Mouse (Mus musculus) neural tube, embryonic 12.5 days (tissue): ENCODE measurements around the gene Igsf21. TPM values are rescaled to one million over a fixed set of nuclear protein-coding genes. Genes with fewer than 3 reads are reported as not detected.

ENCODE experiments used
- ATAC-seq: fragments of 200-750 bp; cut with Nextera tagmentation; 2 replicates; pipeline ENCODE4 v1.8.0; 2017; ENCODE audit warnings: low read depth, mild to moderate bottlenecking, moderate TSS enrichment, moderate library complexity; ENCODE audit not compliant: low FRiP score
- H3K27ac ChIP-seq: fragments of 300-500 bp; sonication (generic); 2 replicates; pipeline ENCODE4 v1.5.1; 2016
- H3K27me3 ChIP-seq: fragments of 300-500 bp; sonication (generic); replicated peaks from 2 replicates; pipeline ENCODE4 v1.6.1; 2016; ENCODE audit warnings: mild to moderate bottlenecking
- H3K36me3 ChIP-seq: fragments of 300-500 bp; sonication (generic); 2 replicates; pipeline ENCODE4 v1.6.1; 2016; ENCODE audit warnings: mild to moderate bottlenecking
- H3K4me1 ChIP-seq: fragments of 300-500 bp; sonication (generic); 2 replicates; pipeline ENCODE4 v1.6.1; 2016
- H3K4me2 ChIP-seq: fragments of 300-500 bp; sonication (generic); replicated peaks from 2 replicates; pipeline ENCODE4 v1.6.1; 2016; ENCODE audit warnings: mild to moderate bottlenecking
- H3K4me3 ChIP-seq: fragments of 300-500 bp; sonication (generic); 2 replicates; pipeline ENCODE4 v1.5.1; 2016
- H3K9ac ChIP-seq: fragments of 300-500 bp; sonication (generic); 2 replicates; pipeline ENCODE4 v1.6.1; 2016; ENCODE audit warnings: mild to moderate bottlenecking
- H3K9me3 ChIP-seq: fragments of 300-500 bp; sonication (generic); 2 replicates; pipeline ENCODE4 v1.6.1; 2016; ENCODE audit warnings: mild to moderate bottlenecking
- WGBS: fragments of 180-500 bp; shearing (Covaris S2); methylation state at CpG from one replicate; pipeline ENCODE4 v1.1.7; 2016; 5-methylcytosine and 5-hydroxymethylcytosine counted together
- polyA plus RNA-seq: library from polyadenylated mRNA; unstranded; fragments of >200 nt; fragmentation: Nextera tagmentation; extraction: Ambion mirVana; gene quantifications from 2 replicates; pipeline ENCODE4 v1.2.1, GENCODE M21; 2016

The Igsf21 gene
- polyA plus RNA-seq, 1 experiment from 2014 or later, result 25.5 TPM

GRCm38 (mm10) chr4:140023833-140024232, 222.8 kb downstream of the Igsf21 start:
- no peaks in the 10 kb centered on the region for H3K9me3 ChIP-seq
- H3K4me3 ChIP-seq, result no peak overlapping the region
- no peaks in the 10 kb centered on the region for H3K27me3 ChIP-seq
- 61% methylated on average over 6 of the region's 6 CpGs for WGBS
- H3K27ac ChIP-seq, result 0 out of 2 replicates have a peak overlapping the region, but pooled peaks have one; percentile 15
- H3K36me3 ChIP-seq, result no peaks in the 10 kb centered on the region
- 0 out of 2 replicates have a peak, but pooled peaks cover under 1% of the 10 kb centered on the region for H3K4me1 ChIP-seq
- ATAC-seq, result no peak
- no peak overlapping the region for H3K9ac ChIP-seq
- no peak overlapping the region for H3K4me2 ChIP-seq

- no peaks in the 10 kb centered on the region for H3K4me1 ChIP-seq
- H3K27me3 ChIP-seq, result no peaks in the 10 kb centered on the region
- WGBS, result 74% methylated on average over 7 of the region's 7 CpGs
- H3K27ac ChIP-seq, result no peak overlapping the region
- H3K9me3 ChIP-seq, result no peaks in the 10 kb centered on the region
- no peaks in the 10 kb centered on the region for H3K36me3 ChIP-seq
- no peak overlapping the region for H3K4me3 ChIP-seq
- ATAC-seq, result no peak
- no peak overlapping the region for H3K9ac ChIP-seq
- no peak overlapping the region for H3K4me2 ChIP-seq
These were observed 230.7 kb downstream of the Igsf21 start for GRCm38 (mm10) chr4:140015916-140016315.

GRCm38 (mm10) chr4:140010728-140011470, 235.7 kb downstream of the Igsf21 start:
- Histone ChIP-seq H3K4me2 (no peak overlapping the region), H3K9me3 (no peaks in the 10 kb centered on the region), H3K4me3 (no peak overlapping the region), H3K27me3 (no peaks in the 10 kb centered on the region), H3K9ac (no peak overlapping the region), H3K4me1 (no peaks in the 10 kb centered on the region), H3K27ac (no peak overlapping the region), H3K36me3 (no peaks in the 10 kb centered on the region)
- 66% methylated on average over 11 of the region's 11 CpGs for WGBS
- ATAC-seq, result peak; percentile 63; the same call in 1 of the 2 replicates

GRCm38 (mm10) chr4:140004932-140005331, 241.7 kb downstream of the Igsf21 start:
- H3K27ac ChIP-seq, result no peak overlapping the region
- peaks cover 42% of the 10 kb centered on the region for H3K27me3 ChIP-seq
- no peaks in the 10 kb centered on the region for H3K9me3 ChIP-seq
- 22% methylated on average over 5 of the region's 5 CpGs for WGBS
- no peak overlapping the region for H3K9ac ChIP-seq
- no peak for ATAC-seq
- H3K4me1 ChIP-seq, result peaks cover 11% of the 10 kb centered on the region
- no peaks in the 10 kb centered on the region for H3K36me3 ChIP-seq
- peak overlapping the region; percentile 56 for H3K4me2 ChIP-seq
- H3K4me3 ChIP-seq, result no peak overlapping the region

GRCm38 (mm10) chr4:140004170-140004569, 242.4 kb downstream of the Igsf21 start:
- no peaks in the 10 kb centered on the region for H3K36me3 ChIP-seq
- WGBS, result 14% methylated on average over 12 of the region's 12 CpGs
- H3K4me3 ChIP-seq, result 0 out of 2 replicates have a peak overlapping the region, but pooled peaks have one; percentile 11
- no peaks in the 10 kb centered on the region for H3K9me3 ChIP-seq
- peaks cover 11% of the 10 kb centered on the region for H3K4me1 ChIP-seq
- no peak overlapping the region for H3K9ac ChIP-seq
- peak overlapping the region; percentile 56 for H3K4me2 ChIP-seq
- peak; percentile 46; the same call in 1 of the 2 replicates for ATAC-seq
- no peak overlapping the region for H3K27ac ChIP-seq
- peaks cover 45% of the 10 kb centered on the region for H3K27me3 ChIP-seq

- Histone ChIP-seq H3K9me3 (no peaks in the 10 kb centered on the region), H3K4me3 (no peak overlapping the region), H3K27ac (no peak overlapping the region), H3K27me3 (peaks cover 45% of the 10 kb centered on the region), H3K4me1 (peaks cover 15% of the 10 kb centered on the region), H3K36me3 (no peaks in the 10 kb centered on the region), H3K9ac (0 out of 2 replicates have a peak overlapping the region, but pooled peaks have one; percentile 3), H3K4me2 (no peak overlapping the region)
- ATAC-seq, result no peak
- 8% methylated on average over 12 of the region's 12 CpGs for WGBS
These were observed 244.5 kb downstream of the Igsf21 start for GRCm38 (mm10) chr4:140002069-140002468.

GRCm38 (mm10) chr4:140000911-140001310, 245.7 kb downstream of the Igsf21 start:
- H3K4me2 ChIP-seq, result no peak overlapping the region
- ATAC-seq, result no peak
- 84% methylated on average over 5 of the region's 5 CpGs for WGBS
- H3K9ac ChIP-seq, result no peak overlapping the region
- no peak overlapping the region for H3K27ac ChIP-seq
- peaks cover 16% of the 10 kb centered on the region for H3K4me1 ChIP-seq
- H3K9me3 ChIP-seq, result no peaks in the 10 kb centered on the region
- H3K27me3 ChIP-seq, result peaks cover 45% of the 10 kb centered on the region
- no peaks in the 10 kb centered on the region for H3K36me3 ChIP-seq
- no peak overlapping the region for H3K4me3 ChIP-seq

- H3K27me3 ChIP-seq, result peaks cover 33% of the 10 kb centered on the region
- ATAC-seq, result no peak
- peaks cover 19% of the 10 kb centered on the region for H3K4me1 ChIP-seq
- no peaks in the 10 kb centered on the region for H3K9me3 ChIP-seq
- no peaks in the 10 kb centered on the region for H3K36me3 ChIP-seq
- 0 out of 2 replicates have a peak overlapping the region, but pooled peaks have one; percentile 20 for H3K27ac ChIP-seq
- H3K9ac ChIP-seq, result no peak overlapping the region
- no peak overlapping the region for H3K4me3 ChIP-seq
- 28% methylated on average over 7 of the region's 7 CpGs for WGBS
- H3K4me2 ChIP-seq, result no peak overlapping the region
These were observed 247.6 kb downstream of the Igsf21 start for GRCm38 (mm10) chr4:139999033-139999432.

GRCm38 (mm10) chr4:139995659-139996058, 250.9 kb downstream of the Igsf21 start:
- Histone ChIP-seq H3K4me2 (no peak overlapping the region), H3K9me3 (no peaks in the 10 kb centered on the region), H3K9ac (no peak overlapping the region), H3K27ac (no peak overlapping the region), H3K4me1 (peaks cover 21% of the 10 kb centered on the region), H3K4me3 (no peak overlapping the region), H3K27me3 (peaks cover 6% of the 10 kb centered on the region; the same call in 1 of the 2 replicates), H3K36me3 (no peaks in the 10 kb centered on the region)
- ATAC-seq, result no peak
- WGBS, result 49% methylated on average over 8 of the region's 8 CpGs

- H3K36me3 ChIP-seq, result no peaks in the 10 kb centered on the region
- H3K4me2 ChIP-seq, result peak overlapping the region; percentile 44
- WGBS, result 9% methylated on average over 12 of the region's 16 CpGs
- no peak overlapping the region for H3K4me3 ChIP-seq
- H3K27ac ChIP-seq, result peak overlapping the region; percentile 54
- H3K9me3 ChIP-seq, result no peaks in the 10 kb centered on the region
- no peaks in the 10 kb centered on the region for H3K27me3 ChIP-seq
- peak; percentile 62 for ATAC-seq
- no peak overlapping the region for H3K9ac ChIP-seq
- peaks cover 16% of the 10 kb centered on the region for H3K4me1 ChIP-seq
These were observed 253.4 kb downstream of the Igsf21 start for GRCm38 (mm10) chr4:139993111-139993755.

- Histone ChIP-seq H3K9ac (no peak overlapping the region), H3K36me3 (no peaks in the 10 kb centered on the region)
These were observed 259.7 kb downstream of the Igsf21 start for GRCm38 (mm10) chr4:139986913-139987312.

GRCm38 (mm10) chr4:139978716-139979115, 267.9 kb downstream of the Igsf21 start:
- Histone ChIP-seq H3K9ac (no peak overlapping the region), H3K4me3 (no peak overlapping the region), H3K27ac (no peak overlapping the region)

More at GRCm38 (mm10) chr4:139986913-139987312, 259.7 kb downstream of the Igsf21 start:
- 22% methylated on average over 7 of the region's 7 CpGs for WGBS
- Histone ChIP-seq H3K4me2 (no peak overlapping the region), H3K4me1 (peaks cover 7% of the 10 kb centered on the region), H3K27ac (no peak overlapping the region), H3K27me3 (no peaks in the 10 kb centered on the region), H3K9me3 (no peaks in the 10 kb centered on the region), H3K4me3 (no peak overlapping the region)
- ATAC-seq, result no peak

More at GRCm38 (mm10) chr4:139978716-139979115, 267.9 kb downstream of the Igsf21 start:
- no peaks in the 10 kb centered on the region for H3K9me3 ChIP-seq
- no peaks in the 10 kb centered on the region for H3K27me3 ChIP-seq
- H3K36me3 ChIP-seq, result no peaks in the 10 kb centered on the region
- WGBS, result 44% methylated on average over 5 of the region's 5 CpGs
- H3K4me2 ChIP-seq, result no peak overlapping the region
- H3K4me1 ChIP-seq, result peaks cover 23% of the 10 kb centered on the region
- no peak for ATAC-seq
